Mouse (Mus musculus) limb, embryonic 12.5 days (tissue): Measurements from ENCODE around the gene Rbms2. TPM values are rescaled to one million over a fixed set of nuclear protein-coding genes. Genes with fewer than 3 reads are reported as not detected.

Source experiments
- ATAC-seq: fragments of 200-750 bp; cut with Nextera tagmentation; 2 replicates; pipeline ENCODE4 v1.8.0; 2017; ENCODE audit warnings: low read depth, moderate TSS enrichment; ENCODE audit not compliant: insufficient number of reproducible peaks, insufficient read depth, low FRiP score, low TSS enrichment
- H3K27ac ChIP-seq: fragments of 300-500 bp; sonication (generic); 2 replicates; pipeline ENCODE4 v1.5.1; 2016; ENCODE audit warnings: mild to moderate bottlenecking, moderate library complexity
- H3K27me3 ChIP-seq: fragments of 300-500 bp; sonication (generic); 2 replicates; pipeline ENCODE4 v1.6.1; 2016; ENCODE audit warnings: mild to moderate bottlenecking, moderate library complexity
- H3K36me3 ChIP-seq: fragments of 300-500 bp; sonication (generic); 2 replicates; pipeline ENCODE4 v1.6.1; 2016; ENCODE audit warnings: mild to moderate bottlenecking, moderate library complexity
- H3K4me1 ChIP-seq: fragments of 300-500 bp; sonication (generic); replicated peaks from 2 replicates; pipeline ENCODE4 v1.6.1; 2016
- H3K4me2 ChIP-seq: fragments of 300-500 bp; sonication (generic); 2 replicates; pipeline ENCODE4 v1.6.1; 2016; ENCODE audit warnings: mild to moderate bottlenecking, moderate library complexity
- H3K4me3 ChIP-seq: fragments of 300-500 bp; sonication (generic); replicated peaks from 2 replicates; pipeline ENCODE4 v1.5.1; 2016; ENCODE audit warnings: mild to moderate bottlenecking
- H3K9ac ChIP-seq: fragments of 300-500 bp; sonication (generic); replicated peaks from 2 replicates; pipeline ENCODE4 v1.6.1; 2016; ENCODE audit warnings: mild to moderate bottlenecking, moderate library complexity
- H3K9me3 ChIP-seq: fragments of 300-500 bp; sonication (generic); 2 replicates; pipeline ENCODE4 v1.6.1; 2016; ENCODE audit warnings: mild to moderate bottlenecking, moderate library complexity
- WGBS: fragments of 180-500 bp; shearing (Covaris S2); methylation state at CpG from one replicate; pipeline ENCODE4 v1.1.7; 2016; 5-methylcytosine and 5-hydroxymethylcytosine counted together
- polyA plus RNA-seq: library from polyadenylated mRNA; unstranded; fragments of >200 nt; fragmentation: Nextera tagmentation; extraction: Ambion mirVana; gene quantifications from 2 replicates; pipeline ENCODE4 v1.2.1, GENCODE M21; 2016

The Rbms2 gene
- polyA plus RNA-seq, 1 experiment from 2014 or later: 33.0 TPM

- no peaks in the 10 kb centered on the region for H3K4me1 ChIP-seq
- no peak overlapping the region for H3K4me3 ChIP-seq
- ATAC-seq: no peak
- 56% methylated on average over 13 of the region's 13 CpGs for WGBS
- 0 out of 2 replicates have a peak overlapping the region, but pooled peaks have one; percentile 12 for H3K27ac ChIP-seq
- no peaks in the 10 kb centered on the region for H3K27me3 ChIP-seq
- no peaks in the 10 kb centered on the region for H3K9me3 ChIP-seq
- H3K36me3 ChIP-seq: peaks cover 91% of the 10 kb centered on the region
- H3K4me2 ChIP-seq: no peak overlapping the region
- H3K9ac ChIP-seq: 0 out of 2 replicates have a peak overlapping the region, but pooled peaks have one; percentile 8
Measured at GRCm38 (mm10) chr10:128133650-128134332, 46.3 kb downstream of the Rbms2 start.

- Histone ChIP-seq H3K4me3 (no peak overlapping the region), H3K27me3 (no peaks in the 10 kb centered on the region), H3K4me1 (no peaks in the 10 kb centered on the region), H3K27ac (no peak overlapping the region), H3K4me2 (no peak overlapping the region), H3K36me3 (peaks cover 89% of the 10 kb centered on the region), H3K9ac (no peak overlapping the region), H3K9me3 (no peaks in the 10 kb centered on the region)
- ATAC-seq: no peak
Measured at GRCm38 (mm10) chr10:128131812-128132211, 48.3 kb downstream of the Rbms2 start.

- Histone ChIP-seq H3K9me3 (no peaks in the 10 kb centered on the region), H3K4me1 (no peaks in the 10 kb centered on the region), H3K27ac (no peak overlapping the region), H3K36me3 (peaks cover 93% of the 10 kb centered on the region), H3K9ac (no peak overlapping the region), H3K4me2 (no peak overlapping the region), H3K4me3 (no peak overlapping the region), H3K27me3 (no peaks in the 10 kb centered on the region)
- no peak for ATAC-seq
- WGBS: 74% methylated on average over 3 of the region's 3 CpGs
Measured at GRCm38 (mm10) chr10:128131297-128131696, 48.8 kb downstream of the Rbms2 start.

- 88% methylated on average over 8 of the region's 8 CpGs for WGBS
- H3K9ac ChIP-seq: no peak overlapping the region
- no peak overlapping the region for H3K27ac ChIP-seq
Measured at GRCm38 (mm10) chr10:128128143-128128542, 52.0 kb downstream of the Rbms2 start.

GRCm38 (mm10) chr10:128127497-128127896 lies 52.6 kb downstream of the Rbms2 start:
- no peak overlapping the region for H3K4me2 ChIP-seq
- no peak overlapping the region for H3K4me3 ChIP-seq
- WGBS: 82% methylated on average over 5 of the region's 5 CpGs
- H3K36me3 ChIP-seq: peaks cover 94% of the 10 kb centered on the region
- no peak for ATAC-seq
- H3K4me1 ChIP-seq: no peaks in the 10 kb centered on the region
- no peaks in the 10 kb centered on the region for H3K9me3 ChIP-seq
- 0 out of 2 replicates have a peak overlapping the region, but pooled peaks have one; percentile 9 for H3K27ac ChIP-seq
- H3K9ac ChIP-seq: no peak overlapping the region
- no peaks in the 10 kb centered on the region for H3K27me3 ChIP-seq

More at GRCm38 (mm10) chr10:128128143-128128542, 52.0 kb downstream of the Rbms2 start:
- Histone ChIP-seq H3K36me3 (peaks cover 94% of the 10 kb centered on the region), H3K4me3 (no peak overlapping the region), H3K4me2 (no peak overlapping the region), H3K9me3 (no peaks in the 10 kb centered on the region), H3K27me3 (no peaks in the 10 kb centered on the region), H3K4me1 (no peaks in the 10 kb centered on the region)
- 0 out of 2 replicates have a peak, but pooled peaks have one; percentile 21 for ATAC-seq

- Histone ChIP-seq H3K27me3 (no peaks in the 10 kb centered on the region), H3K4me3 (no peak overlapping the region), H3K4me2 (no peak overlapping the region), H3K9ac (no peak overlapping the region), H3K36me3 (peaks cover 94% of the 10 kb centered on the region), H3K4me1 (no peaks in the 10 kb centered on the region), H3K9me3 (no peaks in the 10 kb centered on the region), H3K27ac (no peak overlapping the region)
- 91% methylated on average over 14 of the region's 14 CpGs for WGBS
- ATAC-seq: no peak
Measured at GRCm38 (mm10) chr10:128125951-128126350, 54.1 kb downstream of the Rbms2 start.

- no peak overlapping the region for H3K4me3 ChIP-seq
- H3K9ac ChIP-seq: no peak overlapping the region
- no peak for ATAC-seq
- H3K4me1 ChIP-seq: no peaks in the 10 kb centered on the region
- H3K27ac ChIP-seq: no peak overlapping the region
- no peaks in the 10 kb centered on the region for H3K9me3 ChIP-seq
- no peaks in the 10 kb centered on the region for H3K27me3 ChIP-seq
- WGBS: 91% methylated on average over 9 of the region's 9 CpGs
- peaks cover 94% of the 10 kb centered on the region for H3K36me3 ChIP-seq
- no peak overlapping the region for H3K4me2 ChIP-seq
Measured at GRCm38 (mm10) chr10:128124831-128125230, 55.3 kb downstream of the Rbms2 start.

- Histone ChIP-seq H3K9me3 (no peaks in the 10 kb centered on the region), H3K9ac (no peak overlapping the region), H3K4me2 (no peak overlapping the region), H3K4me3 (no peak overlapping the region), H3K27me3 (no peaks in the 10 kb centered on the region), H3K4me1 (no peaks in the 10 kb centered on the region), H3K36me3 (peaks cover 96% of the 10 kb centered on the region), H3K27ac (no peak overlapping the region)
- 92% methylated on average over 7 of the region's 7 CpGs for WGBS
- no peak for ATAC-seq
Measured at GRCm38 (mm10) chr10:128123833-128124232, 56.3 kb downstream of the Rbms2 start.

GRCm38 (mm10) chr10:128111227-128111626 lies 68.9 kb downstream of the Rbms2 start:
- Histone ChIP-seq H3K4me1 (no peaks in the 10 kb centered on the region), H3K36me3 (peaks cover 78% of the 10 kb centered on the region), H3K4me3 (no peak overlapping the region), H3K27ac (no peak overlapping the region), H3K9me3 (no peaks in the 10 kb centered on the region), H3K4me2 (no peak overlapping the region), H3K27me3 (no peaks in the 10 kb centered on the region), H3K9ac (no peak overlapping the region)
- no peak for ATAC-seq

- Histone ChIP-seq H3K9me3 (no peaks in the 10 kb centered on the region), H3K4me3 (no peak overlapping the region), H3K27me3 (no peaks in the 10 kb centered on the region), H3K4me1 (no peaks in the 10 kb centered on the region), H3K9ac (no peak overlapping the region), H3K4me2 (no peak overlapping the region), H3K27ac (no peak overlapping the region), H3K36me3 (peaks cover 68% of the 10 kb centered on the region)
- ATAC-seq: no peak
- 90% methylated on average over 4 of the region's 4 CpGs for WGBS
Measured at GRCm38 (mm10) chr10:128110103-128110761, 69.9 kb downstream of the Rbms2 start.

GRCm38 (mm10) chr10:128097587-128097971 lies 82.5 kb downstream of the Rbms2 start:
- Histone ChIP-seq H3K27me3 (no peaks in the 10 kb centered on the region), H3K27ac (peak overlapping the region; percentile 82), H3K9ac (peak overlapping the region; percentile 93), H3K36me3 (0 out of 2 replicates have a peak, but pooled peaks cover 4% of the 10 kb centered on the region), H3K4me2 (peak overlapping the region; percentile 85), H3K9me3 (no peaks in the 10 kb centered on the region), H3K4me3 (peak overlapping the region; percentile 100), H3K4me1 (peaks cover 35% of the 10 kb centered on the region)
- 0% methylated on average over 13 of the region's 13 CpGs for WGBS
- ATAC-seq: no peak
